Mouse (Mus musculus): Measurements from ENCODE around the gene Cd83. TPM values are rescaled to one million over a fixed set of nuclear protein-coding genes. Genes with fewer than 3 reads are reported as not detected.

Gene Cd83
- total RNA-seq, 2 experiments from 2014 or later = 7.1 to 7.2 TPM

Other genes starting within 250 kb of the Cd83 start
- gene Mcur1, start 224.6 kb upstream of the Cd83 start, total RNA-seq (2021) = 10 to 100 TPM; 19.2 to 22.5 TPM
- 10 to 100 TPM; 35.6 to 36.4 TPM for gene Rnf182, start 169.1 kb upstream of the Cd83 start, total RNA-seq (2021)